Mouse (Mus musculus) urinary bladder, postnatal 36 days (tissue): Measurements from ENCODE around the gene Rad51b.
A peak's percentile ranks its signal among the peaks of the same experiment; 100 is the strongest.

Experiments
- DNase-seq, 2 experiments: peaks; one replicate each; pipeline ENCODE4 v3.0.0; 2022; ENCODE audit warnings: low spot score in 2 of 2, mixed read lengths in 1 of 2

Rad51b gene

DNA sequence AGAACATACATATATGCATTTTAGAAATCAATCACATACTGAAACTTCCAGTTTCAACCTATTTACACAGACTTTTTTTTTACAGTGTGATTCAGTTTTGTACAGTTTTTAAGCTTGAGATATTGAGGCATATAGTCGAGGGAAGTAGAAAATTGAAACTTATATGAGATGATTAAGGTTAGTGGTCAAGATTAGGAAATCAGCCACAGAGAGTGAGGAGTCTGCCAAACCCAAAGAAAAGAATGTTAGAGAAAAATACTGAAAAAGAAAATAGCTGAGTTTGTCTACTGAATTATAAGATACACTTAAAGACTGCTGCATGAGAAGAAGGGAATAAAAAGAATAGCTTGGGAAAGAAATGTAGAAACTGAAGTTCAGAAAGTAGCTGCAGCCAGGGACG lies 280.4 kb downstream of the Rad51b start:
- no peak for DNase-seq

DNA sequence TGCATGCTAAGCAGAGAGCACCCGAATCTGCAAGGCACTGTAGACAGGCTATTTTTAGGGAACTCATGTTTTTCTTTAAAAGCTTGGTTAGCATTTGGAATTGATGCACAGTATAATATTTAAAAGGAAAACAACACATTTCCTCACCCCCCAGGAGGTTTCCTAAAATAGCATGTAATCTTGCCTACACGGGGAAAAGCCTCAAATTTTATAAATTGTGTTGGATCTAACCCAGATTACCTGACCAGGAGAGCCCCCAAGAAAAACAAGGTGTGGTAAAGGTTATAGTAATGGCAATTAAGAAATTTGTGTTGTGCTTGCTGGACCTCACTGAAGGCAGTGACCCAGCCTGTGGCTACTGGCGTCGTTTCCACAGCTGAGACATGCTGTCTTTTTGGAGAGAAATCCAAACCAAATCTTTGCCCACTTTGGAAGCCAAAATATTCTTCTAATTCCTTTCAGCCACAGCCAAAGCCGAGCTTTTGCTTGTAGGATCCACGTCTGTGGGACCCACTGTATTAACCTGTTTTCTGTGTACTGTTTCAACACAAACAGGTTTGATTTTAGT lies 282.0 kb downstream of the Rad51b start:
- DNase-seq, result no peak

DNA sequence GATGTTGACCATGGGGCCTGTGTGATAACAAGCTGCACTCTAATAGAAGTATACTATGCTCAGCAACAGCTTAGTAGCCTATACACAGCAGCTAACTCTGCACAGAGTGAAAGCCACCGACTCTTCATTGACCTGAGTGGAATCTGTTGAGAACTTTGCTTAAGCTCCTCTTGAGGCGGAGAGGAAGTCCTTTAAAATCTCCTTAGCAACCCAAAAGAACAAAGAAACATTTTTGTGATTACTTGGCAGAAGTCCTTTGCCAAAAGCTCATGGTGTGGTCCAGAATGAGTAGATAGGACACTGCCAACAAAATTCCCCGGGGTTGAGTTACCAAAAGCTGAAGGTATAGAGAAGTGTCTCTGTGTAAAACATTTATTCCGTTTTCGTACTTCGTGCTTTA lies 282.8 kb downstream of the Rad51b start:
- no peak for DNase-seq

DNA sequence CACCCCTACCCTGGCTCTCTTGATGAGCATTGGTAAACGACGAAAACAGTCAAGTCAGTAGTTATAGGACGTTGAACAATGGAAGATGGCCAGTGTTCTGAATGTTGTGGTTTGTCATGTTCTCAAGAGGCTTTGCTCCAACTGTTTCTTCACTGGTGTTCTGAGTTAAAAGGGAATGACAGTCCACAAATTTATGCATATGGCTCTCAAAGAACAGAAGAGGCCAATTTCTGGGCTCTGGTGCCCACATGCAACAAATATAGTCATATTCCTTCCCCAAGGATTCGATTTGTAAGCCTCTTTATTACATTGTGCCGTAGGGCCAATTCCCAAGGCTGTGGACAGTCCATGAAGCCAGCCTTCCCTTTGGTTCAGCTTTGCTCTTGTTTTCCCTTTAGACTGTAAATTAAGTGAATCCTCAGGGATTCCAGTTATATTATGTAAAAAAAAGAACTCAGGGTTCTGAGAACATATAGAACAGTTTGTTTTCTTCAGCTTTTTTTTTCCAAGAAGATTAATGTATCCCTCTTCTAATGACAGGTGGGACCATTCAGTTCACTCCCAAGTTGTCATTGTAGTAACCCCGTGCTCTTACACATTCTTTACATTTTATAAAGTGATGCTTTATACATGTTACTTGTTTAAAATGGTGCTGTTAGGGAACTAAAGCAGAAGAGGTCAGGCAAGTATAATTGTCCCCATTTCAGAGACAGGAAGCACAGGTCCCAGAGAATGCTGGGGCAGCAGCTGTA lies 287.6 kb downstream of the Rad51b start:
- DNase-seq, result no peak

DNA sequence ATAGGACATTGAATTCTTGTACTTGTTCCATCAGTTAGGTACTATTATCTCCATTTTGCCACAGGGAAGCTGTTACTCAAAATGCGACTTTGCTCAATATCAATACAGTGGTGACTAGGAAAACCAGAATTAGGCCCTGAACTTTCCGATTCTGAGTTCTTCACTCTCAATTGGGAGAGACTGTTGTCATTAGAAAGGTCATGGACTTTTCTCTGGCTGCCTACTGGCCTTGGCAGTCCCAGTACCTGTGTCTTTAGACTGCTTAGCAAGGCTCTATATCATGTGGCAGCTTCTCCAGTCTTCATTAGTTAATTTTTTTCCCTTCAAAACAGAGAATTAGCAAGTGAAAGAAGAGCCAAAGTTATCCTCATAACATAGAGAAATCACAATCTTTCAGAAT lies 288.3 kb downstream of the Rad51b start:
- DNase-seq, result no peak

DNA sequence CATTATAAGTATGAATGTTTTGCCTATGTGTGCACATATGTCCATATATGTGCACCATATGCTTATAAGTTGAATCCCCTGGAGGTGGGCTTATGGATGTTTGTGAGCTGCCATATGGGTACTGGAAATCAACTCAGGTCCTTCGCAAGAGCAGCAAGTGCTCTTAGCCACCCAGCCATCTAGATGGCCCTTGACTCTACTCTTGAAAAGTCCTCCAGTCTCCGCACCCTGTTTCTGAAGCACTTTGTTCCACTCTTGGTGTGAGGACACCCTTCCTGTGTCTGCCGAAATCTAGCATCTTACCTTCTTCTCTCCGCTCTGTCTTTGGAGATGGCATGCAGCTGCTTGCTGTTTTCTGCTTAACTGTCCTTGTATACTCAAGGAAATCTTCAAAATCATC lies 291.7 kb downstream of the Rad51b start:
- DNase-seq, result no peak

DNA sequence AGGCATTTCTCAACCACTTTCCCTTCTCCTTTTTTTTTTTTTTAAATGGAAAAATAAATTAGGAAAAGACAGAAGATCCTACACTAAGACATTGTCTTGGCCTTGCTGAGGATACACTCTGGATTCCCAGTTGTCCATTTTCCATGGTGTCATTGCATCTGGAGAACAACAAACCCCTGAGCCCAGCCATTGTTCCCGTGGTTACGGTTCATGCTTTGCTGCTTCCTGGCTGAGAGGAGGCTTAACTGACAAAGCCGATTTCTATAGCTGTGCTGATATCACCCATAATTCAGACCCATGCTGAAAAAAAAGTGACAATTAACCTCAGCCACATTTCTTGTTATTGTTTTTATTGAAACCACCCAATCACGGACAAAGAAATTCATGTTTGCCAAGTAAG lies 295.1 kb downstream of the Rad51b start:
- no peak for DNase-seq

DNA sequence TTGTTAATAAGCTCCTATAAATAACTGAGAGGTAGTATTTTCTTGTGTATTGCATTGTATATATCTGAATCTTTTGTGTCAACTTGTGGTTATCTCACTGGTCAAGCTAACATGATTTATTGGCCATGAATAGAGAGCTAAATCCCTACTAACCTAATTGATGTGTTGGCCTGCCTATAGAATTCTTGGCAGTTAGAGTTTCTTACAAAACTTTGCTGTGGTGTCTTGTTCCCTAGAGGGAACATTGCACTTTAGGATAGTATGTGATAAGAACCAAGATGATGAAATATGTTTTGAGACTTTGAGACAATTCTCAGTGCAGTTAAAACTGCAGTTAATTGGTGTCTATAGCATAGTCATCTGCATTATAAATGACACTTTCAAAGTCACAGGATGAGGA lies 299.8 kb downstream of the Rad51b start:
- DNase-seq, result no peak

DNA sequence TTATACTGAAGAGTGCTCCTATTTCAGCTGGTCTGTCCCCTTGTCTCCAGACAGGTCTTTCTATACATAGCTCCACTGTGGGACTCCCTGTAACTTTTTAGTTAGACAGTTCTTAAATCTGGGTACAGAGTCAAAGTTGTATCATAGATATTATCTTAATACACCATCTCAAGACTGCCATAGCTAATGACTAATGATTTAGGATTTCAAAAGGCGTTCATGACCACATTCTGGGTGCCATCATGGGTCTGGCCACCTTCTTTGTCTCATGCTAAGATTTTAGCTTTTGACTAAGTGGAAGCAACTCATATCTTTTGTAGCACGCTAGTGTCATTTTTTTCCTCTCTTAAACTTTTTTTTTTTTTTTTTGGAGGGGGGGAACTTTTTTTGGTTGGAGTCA lies 300.3 kb downstream of the Rad51b start:
- no peak for DNase-seq

DNA sequence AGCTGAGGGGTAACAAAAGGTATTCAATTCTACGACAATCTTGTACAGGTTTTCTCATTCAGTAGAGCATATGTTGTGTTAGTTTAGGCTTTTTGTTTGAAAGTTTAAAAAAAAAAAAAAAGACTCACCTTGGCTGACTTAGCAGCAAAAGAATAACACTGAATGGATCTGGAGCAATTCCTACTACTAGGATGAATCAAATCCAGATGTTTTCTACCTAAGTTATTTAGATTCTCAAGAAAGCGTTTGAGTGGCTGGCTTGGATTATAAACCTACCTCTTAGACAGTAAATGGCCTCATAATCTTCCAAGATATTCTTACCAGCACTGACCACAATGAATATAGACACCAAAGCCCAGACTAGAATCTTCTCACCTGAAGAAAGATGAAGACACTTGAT lies 300.7 kb downstream of the Rad51b start:
- no peak for DNase-seq

DNA sequence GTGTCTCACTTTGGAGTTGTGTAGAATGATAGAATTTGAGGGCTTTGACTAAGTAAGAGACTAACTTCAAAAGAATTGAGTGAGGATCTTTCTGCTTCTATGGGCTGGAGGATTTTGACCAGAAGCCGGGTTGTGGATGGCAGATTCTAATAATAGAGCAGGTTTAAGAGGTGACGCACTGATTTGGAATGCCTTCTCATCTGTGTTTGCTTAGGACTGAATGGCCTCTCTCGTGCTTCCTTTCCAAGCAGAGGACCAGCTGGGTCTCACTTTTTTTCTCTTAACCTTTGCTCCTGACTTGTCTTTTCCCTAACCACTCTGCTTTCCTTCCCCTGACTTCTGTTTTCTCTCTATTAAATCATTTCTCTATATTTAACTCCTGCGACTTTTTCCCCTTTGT lies 301.4 kb downstream of the Rad51b start:
- DNase-seq, result no peak

DNA sequence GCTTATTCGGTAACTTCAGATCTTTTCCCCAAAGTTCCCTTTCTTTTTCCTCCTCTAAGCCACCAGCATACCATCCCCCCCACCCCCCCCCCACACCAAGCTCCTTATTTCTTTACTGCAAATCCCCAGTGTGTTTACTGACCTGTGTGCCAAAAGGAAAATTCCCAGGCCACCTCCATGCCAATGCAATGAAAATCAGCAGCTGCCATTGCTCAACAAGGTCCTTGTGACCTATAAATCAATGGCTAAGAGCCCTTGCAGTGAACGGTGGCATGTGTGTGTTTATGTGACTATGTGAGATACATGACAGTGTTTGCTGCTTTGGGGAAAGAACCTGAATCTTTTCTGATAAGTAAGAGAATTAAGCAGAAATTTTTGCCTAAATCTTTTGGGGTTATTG lies 301.8 kb downstream of the Rad51b start:
- peak in 1 of 2 experiments; percentile 48 for DNase-seq

DNA sequence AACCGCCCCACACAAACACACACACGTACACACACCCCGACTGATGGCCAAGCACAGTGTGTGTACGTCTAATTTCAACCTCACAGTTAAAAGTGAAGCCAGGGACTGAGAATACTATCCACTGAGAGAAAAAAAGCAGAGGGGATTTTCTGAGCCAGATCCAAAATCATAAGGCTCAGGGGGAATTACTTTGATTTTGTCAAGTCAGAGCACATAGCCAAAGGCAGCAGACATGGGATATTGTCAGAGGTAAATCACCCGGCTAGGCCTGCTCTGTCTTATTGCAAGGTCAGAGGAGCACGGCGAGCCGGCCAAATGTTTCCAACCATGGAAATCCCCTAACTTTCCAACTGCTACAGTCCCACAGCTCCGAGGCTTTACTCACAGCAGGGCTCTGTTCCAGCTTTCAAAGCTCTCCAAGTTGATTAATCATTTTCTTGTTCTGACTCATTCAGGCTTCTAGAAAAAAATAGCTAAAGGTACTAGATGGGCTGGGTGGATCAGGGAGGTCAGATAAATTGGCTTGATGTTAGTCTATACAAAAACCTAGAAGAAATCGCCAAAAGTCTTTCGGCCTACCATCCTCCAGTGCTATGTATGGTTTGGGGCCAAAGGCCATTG lies 303.2 kb downstream of the Rad51b start:
- DNase-seq, result peak; percentile 61 to 80

DNA sequence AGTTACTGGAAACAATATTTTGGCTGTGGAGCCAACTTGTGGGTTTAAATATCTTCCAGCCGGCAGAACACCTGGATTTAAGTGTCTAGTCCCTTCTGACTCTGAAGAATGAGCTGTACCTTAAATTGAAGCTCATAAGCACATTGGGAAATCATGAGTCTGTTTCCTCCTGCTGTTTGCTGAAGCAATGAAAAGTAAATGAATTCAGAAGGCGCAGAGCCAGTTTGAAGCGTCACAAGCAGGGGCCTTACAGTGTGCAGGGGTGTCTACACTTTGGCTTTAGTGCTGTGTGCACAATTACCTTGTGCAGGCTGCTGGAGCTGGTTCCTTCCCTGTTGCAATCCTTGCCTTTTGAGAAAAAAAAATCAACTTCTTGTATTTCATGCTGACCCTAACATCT lies 305.6 kb downstream of the Rad51b start:
- no peak for DNase-seq

DNA sequence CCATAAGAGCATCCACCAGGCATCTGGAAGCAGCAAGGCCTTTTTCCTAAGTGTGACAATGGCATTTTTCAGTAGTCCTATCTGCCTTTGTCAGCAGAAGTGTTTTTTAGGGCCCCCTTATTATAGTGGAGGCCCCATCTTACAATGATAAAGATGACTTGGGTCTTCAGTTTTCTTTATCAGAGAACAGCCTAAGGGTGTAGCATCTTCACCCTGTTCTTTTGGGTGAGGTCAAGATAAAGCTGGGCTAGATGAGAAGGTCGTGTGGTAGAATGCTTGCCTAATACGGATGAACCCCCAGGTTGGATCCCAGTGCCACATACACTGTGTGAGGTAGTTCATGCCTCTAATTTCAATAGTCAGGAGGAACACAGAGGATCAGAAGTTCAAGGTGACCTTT lies 307.8 kb downstream of the Rad51b start:
- no peak for DNase-seq

DNA sequence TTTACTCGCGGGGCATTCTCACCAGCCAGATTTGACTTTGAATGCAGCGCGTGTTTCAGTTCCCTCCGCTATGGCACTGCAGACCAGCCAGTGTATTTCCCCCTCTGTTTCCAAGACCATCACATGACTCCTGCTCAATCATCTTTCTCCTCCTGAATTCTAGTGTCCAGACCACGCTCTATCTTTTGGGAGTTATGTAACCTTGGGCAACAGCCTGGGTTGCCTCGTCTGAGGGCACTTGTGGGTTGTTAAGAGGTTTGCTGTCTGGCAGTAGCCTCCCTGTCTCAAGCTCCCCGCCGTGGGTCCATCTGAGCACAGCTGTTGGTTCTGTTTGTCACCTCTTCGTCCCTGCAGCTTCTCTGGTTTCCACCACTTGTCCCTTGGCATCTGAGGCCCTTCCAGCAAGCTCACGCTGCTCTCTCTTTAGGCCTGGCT lies 309.1 kb downstream of the Rad51b start:
- no peak for DNase-seq

DNA sequence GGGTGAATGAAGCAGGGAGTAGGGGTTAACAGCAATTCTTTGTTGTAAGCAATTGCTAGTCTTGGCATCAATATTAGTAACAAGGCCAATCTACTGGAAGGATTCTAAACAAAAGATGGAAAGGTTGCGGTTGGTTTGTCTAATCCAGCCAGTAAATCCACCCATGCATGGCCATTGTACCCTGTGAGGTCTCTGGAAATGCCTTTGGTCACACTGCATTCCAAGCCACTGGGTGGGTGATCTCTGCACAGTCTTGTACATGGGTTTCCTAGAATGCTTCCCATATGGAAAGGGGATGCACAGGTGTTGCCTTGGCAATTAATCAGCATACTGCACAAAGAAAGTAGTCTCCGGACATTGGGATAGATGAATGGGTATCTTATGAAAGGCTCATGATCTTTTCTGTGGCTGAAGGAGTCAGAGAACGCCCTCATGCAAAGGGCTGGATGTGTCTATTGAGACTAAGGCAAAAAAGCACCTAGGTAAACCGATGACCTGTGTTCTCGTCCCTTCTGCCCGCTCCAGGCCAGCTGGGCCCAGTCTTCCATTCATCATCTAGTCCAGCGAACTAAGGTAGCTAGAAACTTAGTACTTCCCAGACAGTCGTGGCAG lies 312.4 kb downstream of the Rad51b start:
- no peak for DNase-seq

DNA sequence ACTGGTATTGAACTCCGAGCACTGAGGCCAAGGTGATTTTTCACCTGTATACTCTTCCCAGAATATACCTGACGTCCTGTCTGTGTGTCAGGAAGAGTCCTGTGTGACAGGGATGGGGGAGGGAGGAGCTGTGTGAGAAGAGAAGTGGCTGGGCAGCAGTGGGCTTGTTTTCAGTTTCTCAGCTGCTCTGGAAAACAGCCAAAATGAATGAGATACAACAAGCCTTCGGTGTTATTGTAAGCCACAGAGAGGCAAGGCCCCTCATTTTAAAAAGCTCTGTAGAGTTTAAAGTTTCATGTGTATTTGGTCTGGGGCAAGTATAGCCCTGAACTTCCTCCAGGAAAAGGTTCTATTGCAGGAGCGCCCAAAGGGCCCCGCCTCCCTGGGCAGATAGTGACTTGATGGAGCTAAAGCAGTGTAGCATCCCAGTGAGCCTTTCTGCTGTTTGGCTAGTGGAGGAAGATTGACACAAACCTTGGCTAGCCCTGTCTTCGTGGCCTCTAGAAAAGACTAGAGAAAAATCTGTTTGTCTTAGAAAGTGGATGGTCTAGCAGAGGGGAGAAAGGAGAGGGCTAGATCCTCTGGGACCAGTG lies 313.5 kb downstream of the Rad51b start:
- DNase-seq, result no peak

DNA sequence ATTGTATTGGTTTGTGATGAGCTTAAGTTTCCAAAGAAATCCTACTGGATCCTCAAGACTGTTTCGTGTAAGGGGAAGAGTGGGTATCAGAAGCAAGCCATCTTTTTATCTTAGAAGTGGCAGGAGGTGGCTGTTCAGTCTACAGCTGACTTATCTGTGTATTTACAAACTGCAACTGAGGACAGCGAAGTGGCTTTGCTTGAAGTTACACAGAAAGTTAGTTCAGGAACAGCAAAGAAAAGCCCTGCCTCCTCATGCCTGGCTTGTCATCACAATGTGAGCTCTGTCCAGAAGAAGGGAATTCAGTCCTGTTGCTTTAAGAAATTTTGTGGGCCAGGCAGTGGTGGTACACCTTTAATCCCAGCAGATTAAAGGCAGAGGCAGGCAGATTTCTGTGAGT lies 314.6 kb downstream of the Rad51b start:
- no peak for DNase-seq

DNA sequence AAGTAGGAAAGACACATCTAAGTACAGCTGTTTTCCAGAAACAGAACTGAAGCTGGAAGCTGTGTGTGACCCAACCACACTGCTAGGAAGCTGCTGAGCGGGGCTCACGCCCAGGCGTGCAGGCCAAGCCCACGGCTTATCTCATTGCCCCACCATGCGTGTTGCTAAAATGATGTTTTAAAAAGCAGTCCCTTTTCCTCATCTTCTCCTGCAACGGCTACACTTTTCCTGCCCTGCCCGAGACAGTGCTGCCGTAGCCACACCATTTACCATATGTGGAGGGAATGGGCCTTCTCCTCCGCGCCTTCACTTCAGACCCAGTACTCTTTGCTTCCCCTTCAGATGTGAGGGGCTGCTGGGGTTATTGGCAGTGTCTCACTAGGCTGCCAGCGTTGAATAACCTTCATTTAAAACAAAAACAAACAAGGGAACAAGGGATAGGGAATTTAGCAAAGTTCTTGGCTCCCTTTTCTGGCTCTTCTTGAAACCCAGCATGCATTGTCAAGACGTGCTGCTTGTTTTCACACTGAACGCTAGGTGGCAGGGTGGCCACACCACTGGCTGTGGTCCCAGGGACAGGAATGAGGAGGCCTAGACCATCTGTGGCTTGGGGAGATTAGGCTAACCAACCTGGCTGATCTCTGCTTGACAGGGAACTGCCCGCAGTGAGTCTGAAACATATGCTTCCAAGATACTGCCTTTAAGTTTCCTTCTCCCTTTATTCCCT lies 315.4 kb downstream of the Rad51b start:
- peak; percentile 83 to 91 for DNase-seq

DNA sequence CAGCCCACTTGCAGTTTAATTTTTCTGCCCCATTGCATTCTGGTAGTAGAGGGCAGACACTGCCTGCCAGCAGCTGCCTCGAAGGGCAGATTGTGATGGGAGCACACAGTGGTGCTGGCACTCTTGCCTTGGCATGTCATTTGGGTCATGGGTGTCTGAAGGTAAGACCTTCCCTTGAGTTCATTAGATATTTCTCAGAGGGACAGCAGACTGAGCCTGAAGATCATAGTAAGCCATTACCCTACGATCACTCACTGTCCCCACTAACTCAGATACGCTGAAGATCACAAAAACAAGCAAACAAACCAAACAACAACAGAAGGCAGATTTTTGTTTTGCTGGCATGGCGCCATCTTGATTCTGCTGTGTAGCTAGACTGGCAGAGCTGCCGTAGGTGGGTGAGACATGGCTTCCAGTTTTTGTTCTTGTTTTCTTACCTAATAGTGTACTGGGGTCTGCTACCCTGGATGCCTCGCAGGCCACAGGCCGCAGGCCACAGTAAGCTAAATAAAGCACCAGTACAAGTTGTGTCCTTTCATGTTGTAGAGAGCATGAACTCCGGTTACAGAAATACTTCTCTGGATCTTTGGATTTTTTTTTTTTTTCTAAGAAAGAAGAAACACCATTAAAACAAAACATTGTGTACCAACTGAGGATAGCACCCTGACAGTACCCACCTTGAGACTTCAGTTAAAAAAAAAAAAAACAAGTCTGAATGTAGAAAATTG lies 316.1 kb downstream of the Rad51b start:
- DNase-seq, result peak in 1 of 2 experiments; percentile 14
